Mouse (Mus musculus): ENCODE data around the gene Nos1ap. TPM values are rescaled to one million over a fixed set of nuclear protein-coding genes. Genes with fewer than 3 reads are reported as not detected.

The Nos1ap gene
- polyA plus RNA-seq, 1 experiment: 1.1 TPM

- no peaks in the 10 kb centered on the region for H3K4me1 ChIP-seq (ENCODE audit: control insufficient read depth)
- TF ChIP-seq TAL1 (IDR thresholded peaks at IDR 0.05; ENCODE audit: low read length) (no peak), GATA1 (IDR thresholded peaks at IDR 0.05; ENCODE audit: low read length) (no peak)
- no peaks in the 10 kb centered on the region for H3K27me3 ChIP-seq (ENCODE audit: control insufficient read depth)
- H3K36me3 ChIP-seq (ENCODE audit: control insufficient read depth): no peaks in the 10 kb centered on the region
- no peak overlapping the region for H3K4me3 ChIP-seq (replicated peaks)
- H3K9me3 ChIP-seq (ENCODE audit: control insufficient read depth, low read length): no peaks in the 10 kb centered on the region
Measured at GRCm38 (mm10) chr1:170410402-170411191, 179.1 kb downstream of the Nos1ap start.

GRCm38 (mm10) chr1:170409091-170409490 lies 180.6 kb downstream of the Nos1ap start:
- no peaks in the 10 kb centered on the region for H3K27me3 ChIP-seq (ENCODE audit: control insufficient read depth)
- H3K9me3 ChIP-seq (ENCODE audit: control insufficient read depth, low read length): no peaks in the 10 kb centered on the region
- no peaks in the 10 kb centered on the region; the same call in 1 of the 2 replicates for H3K4me1 ChIP-seq (ENCODE audit: control insufficient read depth)
- no peak overlapping the region for H3K4me3 ChIP-seq (replicated peaks)
- H3K36me3 ChIP-seq (ENCODE audit: control insufficient read depth): no peaks in the 10 kb centered on the region
- TF ChIP-seq GATA1 (IDR thresholded peaks at IDR 0.05; ENCODE audit: low read length) (no peak), TAL1 (IDR thresholded peaks at IDR 0.05; ENCODE audit: low read length) (no peak)

- TF ChIP-seq TAL1 (IDR thresholded peaks at IDR 0.05; ENCODE audit: low read length): no peak
- TF ChIP-seq GATA1 (IDR thresholded peaks at IDR 0.05; ENCODE audit: low read length): no peak
- no peaks in the 10 kb centered on the region for H3K27me3 ChIP-seq (ENCODE audit: control insufficient read depth)
- no peaks in the 10 kb centered on the region; the same call in 1 of the 2 replicates for H3K4me1 ChIP-seq (ENCODE audit: control insufficient read depth)
- H3K9me3 ChIP-seq (ENCODE audit: control insufficient read depth, low read length): no peaks in the 10 kb centered on the region
- no peaks in the 10 kb centered on the region for H3K36me3 ChIP-seq (ENCODE audit: control insufficient read depth)
- no peak overlapping the region for H3K4me3 ChIP-seq (replicated peaks)
Measured at GRCm38 (mm10) chr1:170406921-170407320, 182.7 kb downstream of the Nos1ap start.

GRCm38 (mm10) chr1:170405152-170405551 lies 184.5 kb downstream of the Nos1ap start:
- Histone ChIP-seq H3K27me3 (ENCODE audit: control insufficient read depth) (no peaks in the 10 kb centered on the region), H3K9me3 (ENCODE audit: control insufficient read depth, low read length) (no peaks in the 10 kb centered on the region), H3K36me3 (ENCODE audit: control insufficient read depth) (no peaks in the 10 kb centered on the region), H3K4me3 (replicated peaks) (no peak overlapping the region), H3K4me1 (ENCODE audit: control insufficient read depth) (no peaks in the 10 kb centered on the region; the same call in 1 of the 2 replicates)
- TF ChIP-seq GATA1 (IDR thresholded peaks at IDR 0.05; ENCODE audit: low read length) (no peak), TAL1 (IDR thresholded peaks at IDR 0.05; ENCODE audit: low read length) (no peak)

- H3K36me3 ChIP-seq (ENCODE audit: control insufficient read depth): no peaks in the 10 kb centered on the region
- no peaks in the 10 kb centered on the region; the same call in 1 of the 2 replicates for H3K4me1 ChIP-seq (ENCODE audit: control insufficient read depth)
- H3K4me3 ChIP-seq (replicated peaks): no peak overlapping the region
- no peak for TF ChIP-seq GATA1 (IDR thresholded peaks at IDR 0.05; ENCODE audit: low read length)
- no peak for TF ChIP-seq TAL1 (IDR thresholded peaks at IDR 0.05; ENCODE audit: low read length)
- no peaks in the 10 kb centered on the region for H3K27me3 ChIP-seq (ENCODE audit: control insufficient read depth)
- no peaks in the 10 kb centered on the region for H3K9me3 ChIP-seq (ENCODE audit: control insufficient read depth, low read length)
Measured at GRCm38 (mm10) chr1:170402682-170403081, 187.0 kb downstream of the Nos1ap start.

GRCm38 (mm10) chr1:170398866-170399265 lies 190.8 kb downstream of the Nos1ap start:
- H3K4me1 ChIP-seq (ENCODE audit: control insufficient read depth): no peaks in the 10 kb centered on the region
- no peaks in the 10 kb centered on the region for H3K27me3 ChIP-seq (ENCODE audit: control insufficient read depth)
- H3K9me3 ChIP-seq (ENCODE audit: control insufficient read depth, low read length): no peaks in the 10 kb centered on the region
- H3K36me3 ChIP-seq (ENCODE audit: control insufficient read depth): no peaks in the 10 kb centered on the region
- no peak overlapping the region for H3K4me3 ChIP-seq (replicated peaks)
- TF ChIP-seq GATA1 (IDR thresholded peaks at IDR 0.05; ENCODE audit: low read length) (no peak), TAL1 (IDR thresholded peaks at IDR 0.05; ENCODE audit: low read length) (no peak)

- no peaks in the 10 kb centered on the region for H3K4me1 ChIP-seq (ENCODE audit: control insufficient read depth)
- TF ChIP-seq TAL1 (IDR thresholded peaks at IDR 0.05; ENCODE audit: low read length): no peak
- no peak for TF ChIP-seq GATA1 (IDR thresholded peaks at IDR 0.05; ENCODE audit: low read length)
- no peaks in the 10 kb centered on the region for H3K36me3 ChIP-seq (ENCODE audit: control insufficient read depth)
- no peaks in the 10 kb centered on the region; the same call in 1 of the 2 replicates for H3K9me3 ChIP-seq (ENCODE audit: control insufficient read depth, low read length)
- no peaks in the 10 kb centered on the region for H3K27me3 ChIP-seq (ENCODE audit: control insufficient read depth)
- H3K4me3 ChIP-seq (replicated peaks): no peak overlapping the region
Measured at GRCm38 (mm10) chr1:170395101-170395500, 194.6 kb downstream of the Nos1ap start.

GRCm38 (mm10) chr1:170394641-170395040 lies 195.0 kb downstream of the Nos1ap start:
- no peak for TF ChIP-seq TAL1 (IDR thresholded peaks at IDR 0.05; ENCODE audit: low read length)
- TF ChIP-seq GATA1 (IDR thresholded peaks at IDR 0.05; ENCODE audit: low read length): no peak

GRCm38 (mm10) chr1:170392771-170393728 lies 196.6 kb downstream of the Nos1ap start:
- Histone ChIP-seq H3K4me3 (replicated peaks) (no peak overlapping the region), H3K4me1 (ENCODE audit: control insufficient read depth) (no peaks in the 10 kb centered on the region), H3K36me3 (ENCODE audit: control insufficient read depth) (no peaks in the 10 kb centered on the region), H3K27me3 (ENCODE audit: control insufficient read depth) (no peaks in the 10 kb centered on the region), H3K9me3 (ENCODE audit: control insufficient read depth, low read length) (no peaks in the 10 kb centered on the region; the same call in 1 of the 2 replicates)
- TF ChIP-seq TAL1 (IDR thresholded peaks at IDR 0.05; ENCODE audit: low read length): no peak
- no peak for TF ChIP-seq GATA1 (IDR thresholded peaks at IDR 0.05; ENCODE audit: low read length)

More at GRCm38 (mm10) chr1:170394641-170395040, 195.0 kb downstream of the Nos1ap start:
- H3K27me3 ChIP-seq (ENCODE audit: control insufficient read depth): no peaks in the 10 kb centered on the region
- no peak overlapping the region for H3K4me3 ChIP-seq (replicated peaks)
- no peaks in the 10 kb centered on the region for H3K36me3 ChIP-seq (ENCODE audit: control insufficient read depth)
- H3K9me3 ChIP-seq (ENCODE audit: control insufficient read depth, low read length): no peaks in the 10 kb centered on the region; the same call in 1 of the 2 replicates
- no peaks in the 10 kb centered on the region for H3K4me1 ChIP-seq (ENCODE audit: control insufficient read depth)
